In the genomic region with DNA sequence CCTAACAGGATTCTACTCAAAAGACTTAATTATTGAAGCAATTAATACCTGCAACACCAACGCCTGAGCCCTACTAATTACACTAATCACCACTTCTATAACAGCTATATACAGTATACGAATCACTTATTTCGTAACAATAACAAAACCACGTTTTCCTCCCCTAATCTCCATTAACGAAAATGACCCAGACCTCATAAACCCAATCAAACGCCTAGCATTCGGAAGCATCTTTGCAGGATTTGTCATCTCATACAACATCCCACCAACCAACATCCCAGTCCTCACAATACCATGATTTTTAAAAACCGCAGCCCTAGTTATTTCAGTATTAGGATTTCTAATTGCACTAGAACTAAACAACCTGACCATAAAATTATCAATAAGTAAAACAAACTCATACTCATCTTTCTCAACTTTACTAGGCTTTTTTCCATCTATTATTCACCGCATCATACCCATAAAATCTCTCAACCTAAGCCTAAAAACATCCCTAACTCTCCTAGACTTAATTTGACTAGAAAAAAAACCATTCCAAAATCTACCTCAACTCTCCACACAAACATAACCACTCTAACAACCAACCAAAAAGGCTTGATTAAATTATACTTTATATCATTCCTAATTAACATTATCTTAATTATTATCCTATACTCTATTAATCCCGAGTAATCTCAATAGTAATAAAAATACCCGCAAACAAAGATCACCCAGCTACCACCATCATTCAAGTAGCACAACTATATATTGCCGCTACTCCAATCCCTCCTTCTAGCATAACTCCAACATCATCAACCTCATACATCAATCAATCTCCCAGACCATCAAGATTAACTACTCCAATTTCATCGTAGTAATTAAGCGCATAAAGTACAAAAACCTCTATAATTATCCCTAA, we compare ENCODE assay signal across 9 mouse cellular contexts.
DNase-seq lines count a peak whose midpoint lies in the region; ATAC-seq and TF ChIP-seq lines count a peak whose summit lies in the region.
"Had no signal": no experiment of that assay in that cellular context is flagged by ENCODE, and none has a peak within 500 bp of the region (broad histone marks: within the 10 kb centered on the region; RNA-seq: fewer than 3 reads in every experiment).

No protein-coding gene starts in this region.

- no peaks in the 10 kb centered on the region for H3K4me1 ChIP-seq in forebrain, embryonic 15.5 days
- H3K4me1 ChIP-seq in liver, embryonic 14.5 days (replicated peaks; ENCODE audit: control insufficient read depth in 2 of 2, insufficient read depth in 2 of 2, low read length in 1 of 2), result no peaks in the 10 kb centered on the region

- peak; percentile 96 for ATAC-seq in frontal cortex, adult (ENCODE audit: low TSS enrichment)
- peak; percentile 100 for ATAC-seq in forebrain, embryonic 15.5 days (replicated peaks)
- peak; percentile 100 for ATAC-seq in liver, embryonic 14.5 days (ENCODE audit: insufficient read depth)

- H3K4me2 ChIP-seq in forebrain, embryonic 15.5 days (replicated peaks), result no peak overlapping the region
- H3K4me2 ChIP-seq in liver, embryonic 14.5 days (ENCODE audit: low read depth), result no peak overlapping the region

- no peaks in the 10 kb centered on the region for H3K36me3 ChIP-seq in forebrain, embryonic 15.5 days
- no peaks in the 10 kb centered on the region for H3K36me3 ChIP-seq in liver, embryonic 14.5 days (replicated peaks; ENCODE audit: control insufficient read depth, insufficient read depth, low read depth)

- H3K9me3 ChIP-seq in forebrain, embryonic 15.5 days, result no peaks in the 10 kb centered on the region
- no peaks in the 10 kb centered on the region for H3K9me3 ChIP-seq in liver, embryonic 14.5 days (ENCODE audit: control insufficient read depth, low read length)

- no peak overlapping the region for H3K4me3 ChIP-seq in forebrain, embryonic 15.5 days
- H3K4me3 ChIP-seq in liver, embryonic 14.5 days (ENCODE audit: insufficient read depth in 1 of 2, low read depth in 2 of 2, low read length in 2 of 2), result no peak overlapping the region

- no peak for DNase-seq in frontal cortex, adult 2 months (ENCODE audit: extremely low spot score in 1 of 2, low spot score in 1 of 2)
- DNase-seq in 416B (ENCODE audit: low read depth), result peak; percentile 28
- DNase-seq in liver, embryonic 14.5 days (ENCODE audit: low read depth in 3 of 3, low spot score in 3 of 3), result no peak
- DNase-seq in left cerebral cortex, postnatal 25 days (ENCODE audit: low spot score in 2 of 2), result no peak
- no peak for DNase-seq in thymus, postnatal 14 days
- no peak for DNase-seq in right cerebral cortex, postnatal 14 days
- DNase-seq: cerebellum, adult 18-20 months had no signal

- intact Hi-C loops in left cerebral cortex, postnatal 25 days (cut with DNase I), result no loop called here

- WGBS in forebrain, embryonic 15.5 days, result 84% methylated on average over 14 of the region's 14 CpGs
- 74% methylated on average over 14 of the region's 14 CpGs for WGBS in liver, embryonic 14.5 days (ENCODE audit: insufficient replicate concordance)

- TF ChIP-seq EP300 in liver, embryonic 14.5 days (IDR thresholded peaks at IDR 0.05; ENCODE audit: low read depth), result no peak

- TF ChIP-seq CTCF in liver, embryonic 14.5 days (IDR thresholded peaks at IDR 0.05; ENCODE audit: low read depth), result no peak

- H3K27ac ChIP-seq in forebrain, embryonic 15.5 days (replicated peaks), result no peak overlapping the region
- no peak overlapping the region for H3K27ac ChIP-seq in liver, embryonic 14.5 days

- H3K27me3 ChIP-seq in forebrain, embryonic 15.5 days, result no peaks in the 10 kb centered on the region
- no peaks in the 10 kb centered on the region for H3K27me3 ChIP-seq in liver, embryonic 14.5 days (ENCODE audit: control insufficient read depth, insufficient read depth, low read length)

- H3K9ac ChIP-seq in forebrain, embryonic 15.5 days (replicated peaks), result no peak overlapping the region
- H3K9ac ChIP-seq in liver, embryonic 14.5 days (replicated peaks), result no peak overlapping the region
